Mouse (Mus musculus): Measurements from ENCODE around the gene Lnpep. TPM values are rescaled to one million over a fixed set of nuclear protein-coding genes. Genes with fewer than 3 reads are reported as not detected.

Gene Lnpep
- total and polyA plus RNA-seq, 3 experiments, result 10.0 to 773 (median 20.7) TPM

DNA sequence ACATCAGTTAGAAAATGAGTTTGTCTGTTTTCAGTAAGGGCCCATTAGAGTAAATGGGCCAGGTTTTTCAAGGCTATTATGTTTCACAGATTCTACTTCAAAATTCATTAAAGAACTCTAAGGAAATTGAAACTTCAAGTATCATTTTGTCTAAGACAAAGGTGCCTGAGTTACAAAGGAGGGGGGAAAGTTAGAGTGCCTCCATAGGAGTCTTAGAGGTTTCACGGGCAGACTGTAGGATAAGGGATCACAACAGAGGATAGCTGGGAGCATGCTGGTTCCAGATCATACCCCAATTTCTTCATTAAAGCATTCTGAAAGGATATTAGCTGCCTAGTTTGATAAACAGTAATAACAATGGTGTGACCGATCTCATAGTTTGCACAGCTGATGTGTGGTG is 139.1 kb downstream of the Lnpep start:
- no peaks in the 10 kb centered on the region for H3K79me2 ChIP-seq (ENCODE audit: control insufficient read depth, insufficient read depth, low read length, poor library complexity)
- TF ChIP-seq MYB (IDR thresholded peaks at IDR 0.05; ENCODE audit: low read depth, low read length) (no peak), USF1 (IDR thresholded peaks at IDR 0.05; ENCODE audit: low read depth, low read length) (no peak), MXI1 (IDR thresholded peaks at IDR 0.05; ENCODE audit: low read depth, low read length) (no peak), MEF2A (IDR thresholded peaks at IDR 0.05; ENCODE audit: extremely low read depth, insufficient replicate concordance, low read depth, low read length, poor library complexity, severe bottlenecking) (no peak), ELF1 (IDR thresholded peaks at IDR 0.05; ENCODE audit: low read depth, low read length) (no peak), RCOR1 (IDR thresholded peaks at IDR 0.05; ENCODE audit: low read depth, low read length) (no peak), ETS1 (IDR thresholded peaks at IDR 0.05; ENCODE audit: low read depth, low read length) (no peak), CHD1 (IDR thresholded peaks at IDR 0.05; ENCODE audit: low read depth, low read length) (no peak), RAD21 (IDR thresholded peaks at IDR 0.05; ENCODE audit: low read depth, low read length) (no peak), CHD2 (IDR thresholded peaks at IDR 0.05; ENCODE audit: low read length) (no peak), GATA1 (IDR thresholded peaks at IDR 0.05; ENCODE audit: low read depth, low read length) (no peak), ZC3H11A (IDR thresholded peaks at IDR 0.05; ENCODE audit: low read depth, low read length) (no peak), JUND (IDR thresholded peaks at IDR 0.05; ENCODE audit: low read depth, low read length) (no peak)
- no peak overlapping the region for H3K27ac ChIP-seq (ENCODE audit: control insufficient read depth, low read depth, low read length)
- no peaks in the 10 kb centered on the region for H3K4me1 ChIP-seq (ENCODE audit: control insufficient read depth in 1 of 2, insufficient read depth in 2 of 2, low read length in 2 of 2)
- no peaks in the 10 kb centered on the region for H3K27me3 ChIP-seq (ENCODE audit: control insufficient read depth in 1 of 2, insufficient read depth in 2 of 2, low read length in 2 of 2)
- DNase-seq (ENCODE audit: low read depth, low spot score), result no peak
- no peaks in the 10 kb centered on the region for H3K36me3 ChIP-seq (ENCODE audit: control insufficient read depth in 1 of 2, insufficient read depth in 2 of 2, low read length in 2 of 2)
- no peak overlapping the region for H3K4me3 ChIP-seq (ENCODE audit: control insufficient read depth in 1 of 2, insufficient read depth in 1 of 2, low read depth in 2 of 2, low read length in 2 of 2)
- no peaks in the 10 kb centered on the region for H3K9me3 ChIP-seq (replicated peaks; ENCODE audit: insufficient read depth, low read length)
- no peak overlapping the region for H3K9ac ChIP-seq (ENCODE audit: control insufficient read depth, low read depth, low read length, poor library complexity, severe bottlenecking)

Other genes with a start within 250 kb of the Lnpep start
- not detected in 2 replicates for gene Lix1, start 222.4 kb downstream of the Lnpep start, total RNA-seq (2012; rRNA removed)
- gene Lix1, start 222.4 kb downstream of the Lnpep start, polyA plus RNA-seq (2012; ENCODE audit: insufficient read depth in 1 of 2, insufficient read length in 2 of 2, low read depth in 1 of 2, low replicate concordance in 2 of 2, missing spikeins in 1 of 2), result not detected
- not detected in 2 replicates for gene Vmn2r90, start 78.7 kb upstream of the Lnpep start, total RNA-seq (2012; rRNA removed)
- not detected for gene Vmn2r90, start 78.7 kb upstream of the Lnpep start, polyA plus RNA-seq (2012; ENCODE audit: insufficient read depth in 1 of 2, insufficient read length in 2 of 2, low read depth in 1 of 2, low replicate concordance in 2 of 2, missing spikeins in 1 of 2)
- gene Spaca6, start 202.1 kb upstream of the Lnpep start, total RNA-seq (2012; rRNA removed), result 1.0 and 1.6 TPM in 2 replicates
- gene Spaca6, start 202.1 kb upstream of the Lnpep start, polyA plus RNA-seq (2012; ENCODE audit: insufficient read depth in 1 of 2, insufficient read length in 2 of 2, low read depth in 1 of 2, low replicate concordance in 2 of 2, missing spikeins in 1 of 2), result 1 to 10 TPM in 1 of 2 experiments, not detected in 1; 6.4 TPM
- gene Has1, start 230.2 kb upstream of the Lnpep start, total RNA-seq (2012; rRNA removed), result not detected in 2 replicates
- gene Has1, start 230.2 kb upstream of the Lnpep start, polyA plus RNA-seq (2012; ENCODE audit: insufficient read depth in 1 of 2, insufficient read length in 2 of 2, low read depth in 1 of 2, low replicate concordance in 2 of 2, missing spikeins in 1 of 2), result under 1 TPM in 1 of 2 experiments, not detected in 1; 0.13 TPM